Mouse (Mus musculus) cerebellum, adult 8-10 months (tissue): ENCODE measurements at regions not wholly inside any gene's neighbourhood (a gene's known extent, or its start where the extent isn't known, plus 50 kb on each side); places are given as distances from the start of the nearest gene placed in this dataset.
A peak's percentile ranks its signal among the peaks of the same experiment; 100 is the strongest.
"Not testable (repeated sequence)": the region's sequence is repeated elsewhere in the genome, so short reads cannot be mapped to it uniquely, and the experiment has no call there.

Experiments
- DNase-seq: peaks from one replicate; pipeline ENCODE4 v3.0.0; 2022

DNA sequence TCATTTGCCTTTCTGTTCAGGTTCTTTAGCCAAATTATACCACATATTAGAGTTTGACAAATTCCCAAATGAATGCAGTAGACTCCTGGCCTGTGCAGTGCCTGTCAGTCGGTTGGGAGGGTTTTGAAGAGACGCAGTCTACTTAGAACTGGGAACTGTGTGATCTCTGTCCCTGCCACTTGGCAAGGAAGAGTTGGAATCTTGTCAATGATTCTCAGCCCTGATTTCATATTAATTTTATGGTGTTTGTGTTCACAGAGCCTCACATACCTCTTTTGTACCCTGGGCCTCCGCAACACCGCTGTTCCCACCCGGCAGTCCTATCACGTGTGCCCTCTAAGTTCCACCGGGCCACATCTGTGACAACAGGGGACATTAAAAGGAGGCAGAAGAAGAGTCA is 149.8 kb upstream of the Ddhd1 start:
- no peak for DNase-seq

DNA sequence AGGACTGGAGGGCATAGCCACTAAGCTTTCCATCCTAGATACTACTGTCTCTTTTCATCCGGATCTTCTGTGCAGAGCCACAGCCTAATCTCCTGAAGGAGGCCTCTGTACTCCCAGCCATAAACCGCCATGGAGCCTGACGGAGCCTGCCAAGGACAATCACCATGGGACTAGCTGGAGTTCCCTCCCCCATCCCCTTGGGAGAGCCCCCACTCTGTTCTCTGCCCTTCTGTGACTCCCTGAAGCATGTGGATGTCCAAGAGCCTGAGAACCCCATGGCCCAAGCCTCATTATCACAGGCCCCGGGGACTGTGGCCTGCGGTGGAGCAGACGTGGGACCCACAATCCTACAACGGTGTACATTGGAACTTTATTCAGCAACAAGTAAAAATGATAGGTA is 151.5 kb upstream of the Ddhd1 start:
- DNase-seq: no peak

DNA sequence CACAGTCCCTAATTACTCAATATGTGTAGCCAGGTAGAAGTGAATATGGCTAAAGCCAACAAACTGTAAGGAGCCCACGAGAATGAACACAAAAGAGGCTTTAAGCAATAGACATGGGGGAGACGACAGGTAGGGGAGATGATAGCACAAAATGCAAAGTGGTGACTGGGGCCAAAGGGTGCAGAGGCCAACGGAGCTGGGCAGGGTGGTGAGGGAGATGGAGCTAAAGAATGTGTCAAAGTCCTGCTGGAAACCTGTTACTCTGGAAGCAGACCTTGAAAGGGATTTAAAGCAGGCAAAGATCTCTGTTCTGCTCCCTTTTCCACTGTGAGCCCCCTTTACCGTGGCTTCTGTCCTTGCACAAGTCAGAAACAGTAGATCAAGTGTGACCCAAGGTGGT is 152.2 kb upstream of the Ddhd1 start:
- DNase-seq: no peak

DNA sequence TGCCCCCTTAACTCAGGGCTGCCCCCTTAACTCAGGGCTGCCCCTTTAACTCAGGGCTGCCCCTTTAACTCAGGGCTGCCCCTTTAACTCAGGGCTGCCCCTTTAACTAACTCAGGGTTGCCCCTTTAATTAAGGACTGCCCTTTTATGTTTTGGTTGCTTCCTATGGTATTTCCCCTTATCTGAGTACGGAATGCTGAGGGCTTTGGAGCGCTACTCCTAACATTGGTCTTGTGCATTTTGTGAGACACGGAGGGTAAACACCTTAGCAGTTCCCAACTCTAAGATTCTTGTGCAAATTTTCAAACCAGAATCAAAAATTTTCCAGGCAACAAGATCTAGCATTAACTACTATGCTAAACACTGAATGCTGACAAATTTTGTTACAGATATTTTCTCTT is 152.7 kb upstream of the Ddhd1 start:
- no peak for DNase-seq

DNA sequence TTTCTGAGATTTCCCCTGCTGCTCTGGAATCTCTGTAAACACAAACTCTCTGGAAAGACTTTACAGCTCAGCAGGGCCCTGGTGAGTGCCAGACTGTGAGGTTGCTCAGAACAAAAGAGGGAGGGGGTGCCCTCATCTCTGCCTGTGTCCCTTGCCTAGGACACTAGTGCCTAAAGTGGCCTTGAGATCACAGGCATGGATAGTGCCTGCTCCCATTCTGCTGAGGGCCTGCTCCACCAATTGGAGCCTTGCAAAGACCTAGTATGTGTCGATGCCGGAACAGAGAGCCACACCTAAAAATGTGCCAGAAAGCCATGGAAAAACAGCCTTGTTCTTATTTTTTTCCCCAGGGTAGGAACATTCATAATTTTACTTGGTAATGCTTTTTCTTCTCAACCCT is 157.7 kb upstream of the Ddhd1 start:
- DNase-seq: no peak

DNA sequence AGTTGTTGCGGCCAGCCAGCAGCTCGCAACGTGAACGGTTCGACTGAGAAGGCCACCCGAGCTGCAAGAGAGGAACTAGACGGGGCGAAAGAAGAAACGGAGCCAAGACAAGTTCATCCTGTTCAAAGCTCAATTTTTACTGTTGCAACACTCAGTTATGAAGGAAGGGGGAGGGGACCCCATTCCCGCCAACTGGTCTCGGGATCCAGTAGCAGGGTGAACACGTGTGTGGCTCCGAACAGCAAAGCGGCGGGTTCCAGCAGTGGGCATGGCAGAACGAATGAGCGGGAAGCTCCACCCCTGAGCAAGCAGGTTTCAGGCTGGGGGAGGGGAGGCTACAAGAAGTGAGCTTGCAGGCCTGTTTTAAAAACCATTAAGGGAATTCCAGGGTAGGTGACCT is 158.7 kb upstream of the Ddhd1 start:
- DNase-seq: not testable (repeated sequence)

DNA sequence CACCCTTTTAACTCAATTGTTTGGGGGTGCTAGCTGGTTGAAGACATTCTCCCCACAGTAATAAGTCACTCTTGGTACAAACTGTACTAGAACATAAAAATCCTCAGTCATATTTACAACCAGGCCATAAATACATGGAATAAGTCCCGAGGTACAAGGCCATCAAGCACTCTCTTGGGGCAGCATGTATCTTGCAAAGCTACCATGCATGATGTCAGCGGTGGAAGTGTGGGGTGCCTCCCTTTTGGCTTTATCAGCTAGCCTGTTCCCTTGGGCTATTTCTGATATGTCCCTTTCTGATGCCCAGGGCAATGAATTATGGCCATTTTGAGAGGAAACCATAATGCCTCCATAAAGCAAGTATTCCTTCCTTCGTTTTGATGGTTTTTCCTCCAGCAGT is 159.8 kb upstream of the Ddhd1 start:
- no peak for DNase-seq

DNA sequence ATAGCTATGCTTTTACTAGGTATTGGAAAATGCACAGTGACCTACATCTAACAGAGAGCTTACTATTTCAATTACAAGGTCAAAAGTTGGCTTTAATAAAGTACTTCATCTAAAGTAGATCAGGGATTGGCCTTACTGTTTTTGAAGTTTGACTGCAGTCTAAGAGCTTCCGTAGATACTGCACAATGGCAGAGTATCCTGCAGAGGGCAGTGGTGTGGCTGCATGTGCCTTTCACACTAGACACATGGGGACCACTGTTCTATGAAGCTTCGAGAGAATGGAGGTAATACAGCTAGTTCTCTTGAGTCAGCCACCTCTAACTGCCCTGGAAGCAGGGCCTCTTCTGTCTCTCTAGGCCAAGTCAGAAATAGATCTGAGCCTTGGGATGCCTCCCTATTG is 166.7 kb upstream of the Ddhd1 start:
- no peak for DNase-seq

DNA sequence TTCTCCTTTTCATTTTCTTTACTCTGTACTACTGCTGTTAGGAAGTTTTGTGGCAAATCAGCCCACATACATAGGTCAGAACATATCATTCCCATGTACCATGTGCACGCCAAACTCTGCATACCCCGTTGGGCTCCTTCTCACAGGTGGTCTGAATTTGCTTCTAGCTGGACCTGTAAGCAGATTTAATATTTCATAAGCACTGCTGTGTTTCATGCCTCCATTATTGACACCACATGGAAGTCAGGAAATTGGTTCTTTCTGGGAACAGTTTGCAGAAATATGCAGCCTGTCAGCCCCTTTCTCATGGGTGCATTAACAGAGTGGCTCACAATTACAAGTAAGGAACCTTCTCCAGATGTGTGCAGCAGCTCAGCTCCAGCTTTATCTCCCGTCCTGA is 168.1 kb upstream of the Ddhd1 start:
- DNase-seq: no peak

DNA sequence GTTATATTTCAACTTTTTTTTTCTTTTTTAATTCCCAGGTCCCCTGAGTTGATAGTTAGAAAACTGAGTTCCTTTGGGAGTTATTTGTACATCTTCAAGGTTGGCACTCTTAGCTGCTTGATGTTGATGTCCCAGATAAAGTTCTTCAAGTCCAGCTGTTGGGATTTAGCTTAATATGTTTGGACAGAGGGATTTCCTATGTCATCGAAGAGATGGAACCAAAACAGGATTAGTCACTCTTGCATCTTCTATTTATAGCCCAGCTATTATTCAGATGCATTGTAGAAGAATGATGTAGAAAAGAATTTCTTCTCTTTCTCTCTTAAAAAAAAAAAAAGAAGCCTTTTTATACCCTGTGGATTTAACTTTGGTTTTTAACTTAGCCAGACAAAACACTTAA is 169.2 kb upstream of the Ddhd1 start:
- DNase-seq: no peak

DNA sequence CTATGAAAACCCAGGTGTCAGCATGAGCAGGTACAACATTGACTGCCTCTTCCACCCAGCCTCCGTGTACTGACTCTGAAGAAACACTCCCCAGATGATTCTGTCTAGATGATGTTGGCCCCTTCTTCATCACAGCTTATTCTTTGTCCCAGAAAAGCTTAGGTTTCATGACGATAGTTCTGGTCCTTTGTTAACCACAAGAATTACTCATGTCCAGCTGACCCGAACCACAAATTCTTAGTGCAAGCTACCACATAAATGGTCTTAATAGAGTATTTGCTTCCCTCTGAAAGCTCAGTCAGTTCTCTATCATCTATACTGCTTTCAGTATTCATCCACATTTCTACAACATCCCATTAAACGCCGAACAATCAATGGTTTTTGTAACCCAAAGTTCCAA is 172.5 kb upstream of the Ddhd1 start:
- DNase-seq: no peak

DNA sequence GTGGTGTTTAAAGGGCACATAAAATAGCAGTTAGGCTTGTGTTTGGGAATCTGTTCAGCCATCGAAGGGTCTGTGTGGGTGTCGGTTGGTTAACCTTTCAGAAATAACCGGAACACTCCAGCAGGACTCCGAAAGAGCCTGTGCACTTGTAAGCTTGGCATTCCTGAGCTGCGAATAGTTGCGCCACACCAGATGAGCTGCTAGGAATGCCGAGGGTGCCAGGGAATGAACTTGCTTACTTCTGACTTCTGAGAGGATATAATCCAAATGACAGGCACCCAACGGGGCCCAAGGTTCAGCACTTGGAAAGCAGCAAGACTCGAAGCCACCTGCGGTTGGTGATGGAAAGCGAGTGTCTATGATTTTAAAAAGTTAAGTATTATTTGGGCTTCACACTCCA is 179.1 kb upstream of the Ddhd1 start:
- DNase-seq: no peak

DNA sequence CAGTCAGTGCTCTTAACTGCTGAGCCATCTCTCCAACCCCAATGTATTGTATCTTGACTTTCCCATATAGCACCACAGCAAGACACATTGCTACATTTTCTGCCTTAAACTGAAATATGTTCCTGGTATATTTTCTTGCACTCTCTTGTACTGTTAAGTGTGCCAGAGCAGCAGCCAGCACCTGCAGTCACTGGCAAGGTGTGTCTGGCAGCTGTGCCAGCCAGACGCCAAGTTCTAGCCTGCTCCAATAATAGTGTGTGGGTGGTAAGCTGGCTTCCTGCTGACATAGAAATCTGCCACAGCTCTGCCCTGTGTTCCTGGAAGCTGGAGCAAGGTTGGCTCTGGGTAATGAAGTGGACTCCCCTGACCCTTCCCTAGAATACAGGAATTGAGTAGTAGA is 185.9 kb upstream of the Ddhd1 start:
- no peak for DNase-seq

DNA sequence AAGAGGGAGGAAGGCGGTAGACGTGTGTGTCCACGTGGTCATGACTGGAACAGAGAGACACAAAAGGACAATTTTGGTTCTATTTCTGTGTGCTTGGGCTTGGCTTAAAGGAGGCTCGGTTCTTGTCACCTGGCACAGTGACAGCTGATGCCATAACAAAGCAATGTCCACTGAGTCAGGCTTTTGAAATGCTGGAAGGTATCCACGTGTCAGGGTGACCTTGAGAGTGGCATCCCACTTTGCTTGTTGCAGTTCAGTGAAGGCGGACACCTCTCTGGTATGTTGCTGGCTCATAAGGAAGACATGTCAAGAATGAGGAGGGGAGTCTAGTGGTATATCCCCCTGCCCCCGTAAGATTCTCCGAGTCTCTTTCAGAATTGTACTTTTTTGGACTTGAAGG is 192.6 kb upstream of the Ddhd1 start:
- no peak for DNase-seq

DNA sequence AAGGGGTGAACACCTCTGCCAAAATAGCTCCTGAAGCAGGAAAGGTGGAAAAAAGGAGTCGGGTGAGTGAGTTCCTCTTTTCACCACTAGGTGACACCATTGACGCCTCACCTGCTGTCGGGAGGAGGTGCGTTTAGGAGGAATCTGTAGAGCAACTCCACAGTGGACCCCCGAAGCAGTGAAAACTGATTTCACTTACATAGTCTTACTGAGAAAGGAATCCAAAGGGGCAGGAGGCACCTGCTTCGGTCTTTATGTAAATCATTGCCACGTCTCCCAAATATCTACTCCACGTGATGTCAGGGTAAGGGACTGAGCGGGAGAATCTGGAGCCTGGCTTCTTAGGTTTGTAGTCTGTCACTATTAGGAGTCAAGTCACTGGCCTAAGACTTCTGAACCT is 220.5 kb upstream of the Ddhd1 start:
- DNase-seq: peak; percentile 15

DNA sequence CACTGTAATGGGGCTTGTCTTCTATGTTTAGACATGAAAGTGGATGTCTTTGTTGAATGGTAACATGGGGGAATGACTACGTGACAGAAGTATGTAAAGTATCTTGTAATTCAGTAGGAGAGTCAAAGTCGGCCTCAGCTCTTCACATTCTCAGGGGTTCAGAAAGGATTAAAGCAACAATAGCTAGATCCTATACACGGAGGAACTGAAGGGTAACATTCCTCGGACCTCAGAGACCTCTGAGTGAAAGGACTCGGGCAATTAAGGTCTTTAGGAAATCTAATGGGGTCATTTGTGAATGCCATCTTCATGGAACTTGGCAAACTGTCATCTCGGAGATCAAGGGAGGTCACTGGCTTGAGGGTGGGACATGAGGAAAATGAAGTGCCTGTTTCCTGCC is 262.8 kb upstream of the Ddhd1 start:
- no peak for DNase-seq

DNA sequence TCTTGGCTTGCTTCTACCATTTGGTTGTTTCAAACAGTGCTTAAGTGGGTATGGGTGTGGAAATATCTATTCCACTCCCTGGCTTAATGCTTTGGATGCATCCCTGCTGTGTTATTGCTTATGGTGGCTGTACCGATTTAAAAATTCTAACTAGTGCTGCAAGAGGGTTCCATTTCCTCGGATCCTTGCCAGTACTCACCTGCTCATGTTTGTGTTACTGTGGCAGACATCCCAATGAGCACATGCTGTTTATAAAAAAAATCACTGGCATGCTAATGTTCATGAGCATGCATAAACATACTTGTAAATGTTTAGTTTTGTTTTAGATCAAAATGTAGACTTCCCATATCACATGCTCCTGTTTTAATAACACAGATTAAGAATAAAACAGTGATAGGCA is 285.6 kb upstream of the Ddhd1 start:
- no peak for DNase-seq

DNA sequence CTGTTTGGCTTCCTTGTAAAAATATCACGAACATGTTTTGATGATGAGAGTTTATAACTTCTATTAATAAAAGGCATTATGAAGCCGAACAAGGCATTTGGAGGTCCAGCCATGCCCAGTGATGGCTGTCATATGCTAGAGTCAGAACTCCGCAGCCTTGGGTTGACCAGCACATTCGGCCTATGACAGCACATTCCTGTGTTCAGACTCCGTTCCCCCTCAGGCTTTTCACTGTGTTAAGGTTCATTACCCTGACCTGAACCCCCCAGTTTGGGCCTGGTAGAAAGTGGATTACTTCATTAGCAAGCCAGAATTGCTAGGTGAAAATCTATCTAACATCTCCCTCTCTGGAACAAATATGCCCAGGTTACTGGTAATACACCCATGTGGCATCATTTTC is 286.2 kb upstream of the Ddhd1 start:
- no peak for DNase-seq

DNA sequence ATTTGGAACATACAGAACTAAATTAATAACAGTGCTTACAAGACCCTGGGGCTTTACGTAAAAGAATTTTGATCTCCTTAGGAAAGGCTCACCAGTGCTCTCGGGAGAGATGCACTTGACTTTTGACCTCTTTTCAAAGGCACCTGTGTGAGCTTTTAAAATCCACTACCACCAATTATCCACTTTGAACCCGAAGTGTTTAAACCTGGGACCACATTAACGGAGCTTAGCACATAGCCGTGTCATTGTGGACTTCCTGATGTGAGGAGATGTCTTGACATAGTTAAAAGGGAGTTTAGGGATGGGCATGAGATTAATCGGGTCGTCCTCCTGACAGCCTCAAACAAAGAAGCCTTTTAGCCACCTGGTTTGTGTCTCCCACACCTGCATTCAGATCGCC is 286.6 kb upstream of the Ddhd1 start:
- no peak for DNase-seq

DNA sequence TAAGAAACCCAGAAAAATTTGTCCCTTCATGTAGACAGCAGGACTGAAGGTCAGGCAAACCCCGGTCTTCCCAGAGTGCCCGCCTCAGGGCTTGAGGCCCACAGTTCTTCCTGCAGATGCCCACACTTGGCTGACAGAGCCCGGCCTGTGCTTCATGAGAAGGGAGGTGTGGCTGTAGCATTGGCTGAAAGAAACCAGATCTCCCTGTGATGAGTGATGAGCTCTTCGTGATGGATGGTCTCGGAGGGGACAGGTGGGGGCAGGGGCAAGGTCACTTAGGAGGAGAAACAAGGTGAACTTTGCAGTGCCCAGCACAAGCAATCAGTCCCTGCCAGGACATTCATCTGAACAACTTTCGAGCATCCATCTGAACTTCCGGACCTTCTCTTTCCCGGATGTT is 298.7 kb upstream of the Ddhd1 start:
- no peak for DNase-seq

DNA sequence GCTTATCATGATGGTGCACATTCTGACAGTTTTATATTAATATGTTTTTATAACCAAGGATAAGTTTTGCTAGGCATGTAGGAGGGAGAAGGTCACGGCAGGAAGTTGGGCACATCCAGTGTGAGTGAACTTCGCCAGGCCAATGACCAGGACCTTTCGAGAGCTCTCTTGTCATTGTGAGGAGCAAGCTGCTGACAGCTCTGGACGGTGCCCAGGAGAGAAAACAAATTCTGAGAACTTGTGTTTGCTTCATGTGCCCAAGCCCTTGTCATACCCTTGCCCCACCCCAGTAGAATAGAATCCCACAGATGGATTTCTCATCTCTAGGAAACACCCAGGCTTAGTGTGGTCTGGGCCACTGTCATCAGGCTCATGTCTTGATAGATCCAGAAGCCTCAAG is 304.5 kb upstream of the Ddhd1 start:
- DNase-seq: no peak

DNA sequence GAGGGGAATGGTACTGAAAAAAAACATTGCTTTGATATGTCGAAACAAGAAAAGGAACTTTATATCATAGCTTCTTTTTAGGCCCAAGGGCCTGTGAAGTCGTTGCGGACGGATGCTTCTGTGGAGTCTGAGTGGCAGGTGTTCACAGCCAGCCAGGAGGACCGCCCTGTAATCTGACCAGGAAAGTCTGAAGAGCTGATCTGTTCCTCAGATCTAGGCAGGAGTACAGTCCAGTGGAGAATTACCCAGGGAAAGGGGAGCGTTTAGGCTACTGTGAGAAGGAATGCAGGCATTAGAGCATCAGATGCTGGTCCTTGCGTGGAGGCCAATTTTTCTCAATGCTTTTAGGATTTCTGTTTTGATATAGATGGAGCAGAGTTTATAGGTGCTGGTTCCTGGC is 306.1 kb upstream of the Ddhd1 start:
- DNase-seq: no peak

DNA sequence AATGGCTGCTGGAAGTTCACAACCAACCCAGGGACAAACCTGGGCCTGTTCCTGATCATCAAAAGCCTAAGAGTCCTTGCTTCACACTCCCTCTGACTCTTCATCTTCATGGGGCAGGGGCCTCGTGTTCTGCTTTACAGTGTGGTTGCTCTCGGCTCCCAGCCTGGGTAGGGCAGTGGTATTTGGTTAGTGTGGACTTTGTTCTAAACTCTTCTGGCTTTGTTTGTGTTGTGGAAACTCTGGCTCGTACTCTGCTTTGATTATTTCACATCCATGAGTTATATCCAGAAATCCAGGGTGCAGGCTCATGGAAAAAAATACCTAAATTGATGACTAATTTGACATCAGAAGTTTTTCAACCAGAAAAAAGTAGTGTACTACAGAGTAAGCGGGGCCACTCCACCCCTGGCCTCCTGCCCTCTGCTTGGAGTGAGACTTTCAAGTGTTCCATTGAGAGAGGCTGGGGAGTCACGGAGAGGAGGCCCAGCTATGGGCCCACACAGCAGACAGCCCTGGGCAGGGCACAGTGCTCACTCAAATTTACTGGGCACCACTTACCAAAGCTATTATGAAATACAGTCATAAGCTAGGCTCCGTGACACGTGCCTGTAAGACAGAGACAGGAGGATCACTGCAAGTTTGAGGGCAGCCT is 325.4 kb upstream of the Ddhd1 start:
- no peak for DNase-seq

DNA sequence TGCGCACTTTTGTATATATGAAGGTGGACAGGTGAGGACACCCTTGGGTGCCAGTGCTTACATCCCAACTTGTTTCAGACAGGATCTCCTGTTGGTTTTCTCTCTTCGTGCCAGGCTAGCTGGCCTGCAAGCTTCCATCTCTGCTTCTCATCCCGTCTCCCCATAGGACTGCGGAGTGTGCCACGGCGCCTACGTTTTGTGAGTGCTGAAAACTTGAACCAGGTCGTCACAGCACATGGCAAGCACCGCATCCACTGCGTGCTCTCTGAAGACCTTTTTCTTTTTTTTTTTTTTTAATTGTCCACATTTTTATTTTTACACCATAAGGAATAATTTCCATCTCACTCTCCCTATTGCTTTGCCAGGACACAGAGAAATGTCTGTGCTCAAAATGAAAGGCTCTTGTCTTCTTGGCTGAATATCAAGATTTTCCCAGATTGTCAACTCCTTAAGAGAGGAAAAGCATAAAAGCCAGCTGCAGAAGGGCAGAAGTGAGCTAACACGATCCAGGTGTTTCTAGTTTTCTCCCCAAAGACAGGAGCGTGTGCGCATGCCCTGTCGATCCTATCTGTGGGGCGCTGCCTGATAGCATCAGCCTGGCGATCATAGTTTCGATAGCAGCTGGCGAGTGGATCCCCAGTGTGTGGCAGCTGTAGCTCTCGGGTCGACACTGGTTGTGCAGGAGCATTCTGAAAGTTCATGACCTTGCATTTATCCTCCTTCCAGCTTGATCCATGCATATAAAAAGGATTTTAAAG is 326.4 kb upstream of the Ddhd1 start:
- DNase-seq: no peak
